Mouse (Mus musculus): ENCODE measurements around the gene Prm3.

DNA sequence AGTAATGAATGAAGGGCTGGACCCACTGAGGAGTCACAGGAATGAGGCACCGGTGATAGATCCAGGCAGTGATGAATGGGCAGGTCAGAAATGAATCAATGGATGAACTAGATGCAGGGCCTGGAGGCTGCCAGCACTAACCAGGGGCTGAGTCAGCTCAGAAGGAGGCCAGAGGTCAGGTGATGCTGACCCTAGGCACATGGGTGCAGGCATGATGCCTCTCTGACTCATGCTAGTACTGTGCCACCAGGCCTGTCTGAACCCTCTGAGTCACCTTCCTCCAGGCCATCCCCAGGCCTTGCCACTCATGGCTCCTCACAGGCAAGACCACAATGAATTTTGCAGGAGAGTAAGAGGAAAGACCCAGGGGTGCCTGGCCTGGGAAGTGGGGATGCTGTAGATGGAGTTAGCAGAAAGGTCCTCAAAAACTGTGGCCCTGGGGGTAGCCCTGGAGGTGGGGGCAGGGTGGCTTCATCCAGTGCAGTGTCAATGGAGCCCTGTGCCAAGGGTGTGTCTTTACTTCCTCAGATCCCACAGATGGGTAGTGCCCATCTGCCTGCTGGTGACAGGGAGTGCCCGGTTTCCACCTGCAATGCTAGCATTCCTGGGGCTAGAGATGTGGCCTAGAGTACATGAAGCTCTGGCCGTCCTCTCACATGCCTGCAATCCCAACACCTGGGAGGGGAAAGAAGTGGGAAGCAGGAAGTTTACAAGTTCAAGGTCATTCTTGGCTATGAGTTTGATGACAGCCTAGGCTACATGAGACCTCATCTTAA lies 36.0 kb downstream of the Prm3 start:
- TF ChIP-seq CTCF (IDR thresholded peaks at IDR 0.05) (no peak), EP300 (IDR thresholded peaks at IDR 0.05) (no peak)

Data from lung, postnatal 0 days (tissue).